9 mouse cellular contexts compared by ENCODE assay signal in the genomic region with DNA sequence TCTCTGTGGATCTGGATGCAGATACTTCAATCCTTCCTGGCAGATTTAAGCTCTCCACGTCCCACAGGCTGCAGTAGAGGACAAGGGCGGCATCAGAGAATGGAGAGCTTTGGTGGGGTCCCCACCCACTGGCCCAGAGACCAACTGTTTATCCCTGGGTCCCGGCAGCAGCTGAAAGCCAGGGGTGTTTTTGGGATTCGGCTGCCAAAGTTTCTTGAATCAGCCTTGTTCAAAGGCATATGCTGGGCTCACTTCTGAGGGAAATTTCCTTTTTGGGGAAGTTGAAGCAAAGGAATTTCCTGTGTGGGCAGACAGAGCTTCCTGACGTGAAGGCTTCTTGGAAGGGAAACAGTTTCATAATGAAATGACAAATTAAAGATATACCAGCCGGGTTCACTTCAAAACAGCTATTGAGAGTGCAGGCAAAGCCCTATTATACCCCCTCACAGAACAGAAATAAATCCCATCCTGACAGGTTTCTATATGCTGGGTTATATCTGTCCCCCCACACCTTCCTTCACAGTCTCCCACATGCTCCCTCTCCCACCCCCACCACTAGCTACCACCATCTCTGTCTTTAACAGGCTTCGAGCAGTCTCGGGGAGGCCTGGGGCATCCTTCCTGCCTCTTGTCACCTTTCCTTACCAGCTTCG.
DNase-seq lines count a peak whose midpoint lies in the region; ATAC-seq and TF ChIP-seq lines count a peak whose summit lies in the region.
"Had no signal": no experiment of that assay in that cellular context is flagged by ENCODE, and none has a peak within 500 bp of the region (broad histone marks: within the 10 kb centered on the region; RNA-seq: fewer than 3 reads in every experiment).

No protein-coding gene starts in this region.

- peak; percentile 19; the same call in 1 of the 2 replicates for ATAC-seq in heart, postnatal 0 days (ENCODE audit: insufficient read depth, low read depth)
- no peak for ATAC-seq in forebrain, embryonic 16.5 days

- H3K9ac ChIP-seq in heart, postnatal 0 days (replicated peaks; ENCODE audit: low read depth, low read length): no peak overlapping the region
- H3K9ac ChIP-seq in forebrain, embryonic 16.5 days (replicated peaks; ENCODE audit: low read depth, low read length): no peak overlapping the region

- DNase-seq in gastrocnemius, adult 2 months: peak; percentile 51
- DNase-seq in gastrocnemius, adult 8-10 months (ENCODE audit: low spot score in 2 of 2): no peak
- no peak for DNase-seq in heart, postnatal 0 days (ENCODE audit: low spot score)
- peak; percentile 67 for DNase-seq in layer of hippocampus, adult 9-11 months
- peak; percentile 83 for DNase-seq in lung, postnatal 36 days
- no peak for DNase-seq in spleen, adult 12 weeks (ENCODE audit: low spot score)

- TF ChIP-seq CTCF in gastrocnemius, adult 2 months (IDR thresholded peaks at IDR 0.05): 0 out of 2 replicates have a peak, but pooled peaks have one; percentile 9
- no peak for TF ChIP-seq CTCF in cortical plate, adult 2 months (IDR thresholded peaks at IDR 0.05; ENCODE audit: extremely low read depth, insufficient read depth, low read length)
- TF ChIP-seq CTCF in heart, postnatal 0 days (IDR thresholded peaks at IDR 0.05; ENCODE audit: low read depth): no peak

- H3K4me1 ChIP-seq in cortical plate, adult 2 months (ENCODE audit: control insufficient read depth, insufficient read depth, low read length): peaks cover 19% of the 10 kb centered on the region
- peaks cover 43% of the 10 kb centered on the region for H3K4me1 ChIP-seq in heart, postnatal 0 days (ENCODE audit: control insufficient read depth, insufficient read depth)
- H3K4me1 ChIP-seq in forebrain, embryonic 16.5 days (replicated peaks; ENCODE audit: control insufficient read depth, insufficient read depth, low read length): peaks cover 27% of the 10 kb centered on the region

- 42% methylated on average over 9 of the region's 9 CpGs for WGBS in heart, postnatal 0 days
- WGBS in forebrain, embryonic 16.5 days: 51% methylated on average over 9 of the region's 9 CpGs

- H3K36me3 ChIP-seq in heart, postnatal 0 days (replicated peaks; ENCODE audit: control insufficient read depth, insufficient read depth, low read length): peaks cover 7% of the 10 kb centered on the region
- H3K36me3 ChIP-seq in forebrain, embryonic 16.5 days (ENCODE audit: control insufficient read depth, insufficient read depth): no peaks in the 10 kb centered on the region

- H3K27me3 ChIP-seq in heart, postnatal 0 days (ENCODE audit: control insufficient read depth, insufficient read depth, low read length): no peaks in the 10 kb centered on the region
- H3K27me3 ChIP-seq in forebrain, embryonic 16.5 days (replicated peaks; ENCODE audit: control insufficient read depth, insufficient read depth, low read length): no peaks in the 10 kb centered on the region
- H3K27me3 ChIP-seq: CH12.LX had no signal

- intact Hi-C loops in gastrocnemius, adult 2 months (cut with DNase I): loop anchor here (5.0 to 10.0 kb wide), 2 partner anchors 115 to 187 kb away; a partner anchor contains a TSS

- no peak for TF ChIP-seq POLR2A in cortical plate, adult 2 months (IDR thresholded peaks at IDR 0.05; ENCODE audit: extremely low read depth, insufficient read depth, low read length)

- TF ChIP-seq EP300 in heart, postnatal 0 days (IDR thresholded peaks at IDR 0.05; ENCODE audit: low read depth): no peak

- no peaks in the 10 kb centered on the region for H3K9me3 ChIP-seq in heart, postnatal 0 days (replicated peaks; ENCODE audit: control insufficient read depth, low read length)
- H3K9me3 ChIP-seq in forebrain, embryonic 16.5 days (ENCODE audit: control insufficient read depth, low read length): no peaks in the 10 kb centered on the region

- H3K27ac ChIP-seq in gastrocnemius, adult 2 months: peak overlapping the region; percentile 76
- peak overlapping the region; percentile 99 for H3K27ac ChIP-seq in cortical plate, adult 2 months (ENCODE audit: insufficient read depth, low read length)
- peak overlapping the region; percentile 68 for H3K27ac ChIP-seq in heart, postnatal 0 days (ENCODE audit: low read depth)
- H3K27ac ChIP-seq in forebrain, embryonic 16.5 days (ENCODE audit: low read length): no peak overlapping the region

- H3K4me3 ChIP-seq in gastrocnemius, adult 2 months: peak overlapping the region; percentile 55
- H3K4me3 ChIP-seq in cortical plate, adult 2 months (ENCODE audit: insufficient read depth, low read length): no peak overlapping the region
- no peak overlapping the region for H3K4me3 ChIP-seq in heart, postnatal 0 days (ENCODE audit: low read depth, low read length)
- no peak overlapping the region for H3K4me3 ChIP-seq in forebrain, embryonic 16.5 days (replicated peaks; ENCODE audit: low read length)

- peak overlapping the region; percentile 43 for H3K4me2 ChIP-seq in heart, postnatal 0 days (ENCODE audit: low read depth, low read length)
- H3K4me2 ChIP-seq in forebrain, embryonic 16.5 days (ENCODE audit: low read length): no peak overlapping the region

Comparison
In these comparisons a context has a peak if more than half of its experiments do, and no peak if none do; other contexts are left out.
1. DNase-seq: peak in gastrocnemius, adult 2 months (single experiment), layer of hippocampus, adult 9-11 months (single experiment) and lung, postnatal 36 days (single experiment); none in gastrocnemius, adult 8-10 months (0 of 2), heart, postnatal 0 days (single experiment) and spleen, adult 12 weeks (single experiment).